Mouse (Mus musculus) left cerebral cortex, adult 8-10 months (tissue): Measurements from ENCODE around the gene Pxylp1. TPM values are rescaled to one million over a fixed set of nuclear protein-coding genes. Genes with fewer than 3 reads are reported as not detected.

Experiments used
- total RNA-seq, 4 experiments: library from RNA; stranded (reverse); gene quantifications; 2 replicates each; pipeline ENCODE4 v1.2.4; 2022

Pxylp1 gene
- total RNA-seq, 4 experiments from 2014 or later: 17.8 to 28.5 (median 20.7) TPM

Other genes with a start within 250 kb of the Pxylp1 start
- 10 to 100 TPM; 57.7 to 67.6 (median 63.7) TPM for gene Zbtb38, start 139.8 kb downstream of the Pxylp1 start, total RNA-seq
- gene Spsb4, start 126.2 kb upstream of the Pxylp1 start, total RNA-seq: 1 to 10 TPM; 3.7 to 5.1 (median 4.4) TPM
- gene Slc25a36, start 218.5 kb upstream of the Pxylp1 start, total RNA-seq: 10 to 100 TPM; 69.7 to 75.4 (median 72.6) TPM